ENCODE assay signal across 16 mouse cellular contexts in the genomic region with DNA sequence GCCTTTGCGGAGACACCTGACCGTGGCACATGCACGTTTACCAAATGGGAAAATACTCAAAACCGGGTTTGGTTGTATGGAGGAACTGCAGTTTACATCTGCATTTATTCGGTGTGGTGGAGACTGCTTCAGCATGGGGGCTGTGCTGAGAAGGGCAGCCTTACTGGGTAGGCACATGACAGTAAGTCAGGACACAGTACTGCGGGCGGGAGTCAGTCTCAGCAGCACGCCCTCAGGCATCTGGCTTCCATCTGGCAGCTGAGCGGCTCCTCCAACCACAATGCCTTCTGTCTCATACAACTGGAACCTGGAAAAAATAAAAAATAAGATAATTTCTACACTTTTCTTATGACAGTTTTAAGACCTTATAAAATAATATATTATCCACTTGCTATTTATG. TPM values are rescaled to one million over a fixed set of nuclear protein-coding genes. Genes with fewer than 3 reads are reported as not detected.
DNase-seq lines count a peak whose midpoint lies in the region; TF ChIP-seq lines count a peak whose summit lies in the region.
"Had no signal": no experiment of that assay in that cellular context is flagged by ENCODE, and none has a peak within 500 bp of the region (broad histone marks: within the 10 kb centered on the region; RNA-seq: fewer than 3 reads in every experiment).

No protein-coding gene starts in this region.

- H3K4me1 ChIP-seq in heart, adult 2 months (ENCODE audit: control insufficient read depth, insufficient read depth, low read length) = no peaks in the 10 kb centered on the region
- H3K4me1 ChIP-seq: forebrain, embryonic 10.5 days; stomach, embryonic 15.5 days had no signal

- H3K79me2 ChIP-seq in heart, adult 2 months (replicated peaks; ENCODE audit: control insufficient read depth, insufficient read depth, low read length) = peaks cover 5% of the 10 kb centered on the region

- no peak for TF ChIP-seq POLR2A in heart, adult 2 months (IDR thresholded peaks at IDR 0.05; ENCODE audit: insufficient read depth, low read depth, low read length)

- H3K9ac ChIP-seq in heart, adult 2 months (ENCODE audit: low read depth, low read length) = no peak overlapping the region
- H3K9ac ChIP-seq: stomach, embryonic 15.5 days had no signal

- no peak for TF ChIP-seq CTCF in heart, adult 2 months (IDR thresholded peaks at IDR 0.05)

- H3K4me3 ChIP-seq in heart, adult 2 months = no peak overlapping the region
- H3K4me3 ChIP-seq: forebrain, embryonic 10.5 days; heart, embryonic 10.5 days; stomach, embryonic 15.5 days had no signal

- TF ChIP-seq EP300 in heart, adult 2 months (IDR thresholded peaks at IDR 0.05; ENCODE audit: insufficient read depth, low read depth, low read length) = no peak

- 94% methylated on average over 9 of the region's 9 CpGs for WGBS in heart, adult 2 months

- no peaks in the 10 kb centered on the region for H3K27me3 ChIP-seq in heart, adult 2 months (ENCODE audit: control insufficient read depth, insufficient read depth, low read length)
- H3K27me3 ChIP-seq: stomach, embryonic 15.5 days had no signal

- peak; percentile 33 for DNase-seq in layer of hippocampus, adult 11-12 months (ENCODE audit: low spot score)
- DNase-seq in layer of hippocampus, postnatal 14 days (ENCODE audit: low spot score in 2 of 2) = no peak
- DNase-seq in brain, adult 2 months (ENCODE audit: low read depth, low spot score) = peak; percentile 85
- peak; percentile 10 for DNase-seq in forelimb bud, embryonic 11.5 days (ENCODE audit: low read depth, low spot score)
- peak; percentile 37 for DNase-seq in left cerebral cortex, postnatal 4 days
- no peak for DNase-seq in heart, adult 8-10 months (ENCODE audit: low spot score)
- no peak for DNase-seq in natural killer cell, adult 2 months (ENCODE audit: low spot score in 2 of 2)
- DNase-seq in heart, adult 2 months = no peak
- DNase-seq: adrenal gland, postnatal 14 days; cerebellum, adult 11-12 months; heart, postnatal 4 days; kidney, adult 9 months; lung, postnatal 4 days had no signal

- H3K36me3 ChIP-seq in heart, adult 2 months (ENCODE audit: control insufficient read depth, insufficient read depth, low read length) = no peaks in the 10 kb centered on the region

- no peak overlapping the region for H3K27ac ChIP-seq in heart, adult 2 months
- H3K27ac ChIP-seq: forebrain, embryonic 10.5 days; heart, embryonic 10.5 days; stomach, embryonic 15.5 days had no signal

- intact Hi-C loops in left cerebral cortex, postnatal 4 days (cut with DNase I) = no loop called here
- intact Hi-C loops in heart, adult 2 months (cut with DNase I) = no loop called here

RNA-seq across cellular contexts. Expression of a gene that starts 32.4 kb away (rescaled TPM):
- 10 to 100 TPM; 51.1 to 54.5 TPM for total RNA-seq in layer of hippocampus, postnatal 14 days (2021)
- 10 to 100 TPM; 77.0 to 84.6 TPM for total RNA-seq in left cerebral cortex, postnatal 4 days (2021)
- total RNA-seq in heart, adult 8-10 months (2022) = 10 to 100 TPM; 28.8 to 54.0 (median 41.4) TPM
- 10 to 100 TPM; 34.0 to 36.8 TPM for total RNA-seq in heart, adult 2 months (2021)
- polyA plus RNA-seq in heart, adult 2 months (2012; rRNA removed) = 26.0 and 38.5 TPM in 2 replicates

Comparison
In these comparisons a context has a peak if more than half of its experiments do, and no peak if none do; other contexts are left out.
1. DNase-seq: peak in layer of hippocampus, adult 11-12 months (single experiment), brain, adult 2 months (single experiment), forelimb bud, embryonic 11.5 days (single experiment) and left cerebral cortex, postnatal 4 days (single experiment); none in layer of hippocampus, postnatal 14 days (0 of 2), heart, adult 8-10 months (single experiment), natural killer cell, adult 2 months (0 of 2) and heart, adult 2 months (0 of 2).